Mouse (Mus musculus): Measurements from ENCODE around the gene Nfe2.

GRCm38 (mm10) chr15:103289600-103289999 is 31.4 kb upstream of the Nfe2 start:
- no peak for TF ChIP-seq CTCF (conservative IDR thresholded peaks at IDR 0.05; ENCODE audit: insufficient read depth, insufficient read length, low read depth, low read length)
- TF ChIP-seq POLR2A (IDR thresholded peaks at IDR 0.05; ENCODE audit: low read depth, low read length): no peak
